Mouse (Mus musculus) lung, embryonic 15.5 days (tissue): ENCODE measurements at regions not wholly inside any gene's neighbourhood (a gene's known extent, or its start where the extent isn't known, plus 50 kb on each side); places are given as distances from the start of the nearest gene placed in this dataset.
A peak's percentile ranks its signal among the peaks of the same experiment; 100 is the strongest.

Experiments used
- ATAC-seq: fragments of 200-750 bp; cut with Nextera tagmentation; 2 replicates; pipeline ENCODE4 v1.8.0; 2017; ENCODE audit warnings: moderate number of reproducible peaks, borderline replicate concordance; ENCODE audit not compliant: low FRiP score, low TSS enrichment; ENCODE audit errors: extremely low read depth
- H3K27ac ChIP-seq: fragments of 300-500 bp; sonication (generic); 2 replicates; pipeline ENCODE4 v1.5.1; 2015; ENCODE audit warnings: moderate library complexity, mild to moderate bottlenecking, inconsistent platforms
- H3K27me3 ChIP-seq: fragments of 300-500 bp; sonication (generic); 2 replicates; pipeline ENCODE4 v1.6.1; 2015; ENCODE audit warnings: inconsistent platforms
- H3K36me3 ChIP-seq: fragments of 300-500 bp; sonication (generic); 2 replicates; pipeline ENCODE4 v1.6.1; 2015; ENCODE audit warnings: inconsistent platforms
- H3K4me1 ChIP-seq: fragments of 300-500 bp; sonication (generic); 2 replicates; pipeline ENCODE4 v1.6.1; 2015; ENCODE audit warnings: inconsistent platforms
- H3K4me2 ChIP-seq: fragments of 300-500 bp; sonication (generic); 2 replicates; pipeline ENCODE4 v1.6.1; 2015; ENCODE audit warnings: inconsistent platforms, mild to moderate bottlenecking, moderate library complexity
- H3K4me3 ChIP-seq: fragments of 300-500 bp; sonication (generic); 2 replicates; pipeline ENCODE4 v1.5.1; 2015; ENCODE audit warnings: mild to moderate bottlenecking, inconsistent platforms
- H3K9ac ChIP-seq: fragments of 300-500 bp; sonication (generic); 2 replicates; pipeline ENCODE4 v1.6.1; 2015; ENCODE audit warnings: inconsistent platforms
- H3K9me3 ChIP-seq: fragments of 300-500 bp; sonication (generic); 2 replicates; pipeline ENCODE4 v1.6.1; 2016; ENCODE audit warnings: inconsistent platforms
- WGBS: fragments of 180-500 bp; shearing (Covaris S2); methylation state at CpG from one replicate; pipeline ENCODE4 v1.1.7; 2015; 5-methylcytosine and 5-hydroxymethylcytosine counted together

GRCm38 (mm10) chr12:29129331-29129730 lies 377.7 kb downstream of the Eipr1 start:
- Histone ChIP-seq H3K4me1 (no peaks in the 10 kb centered on the region), H3K9ac (no peak overlapping the region), H3K4me3 (no peak overlapping the region), H3K4me2 (no peak overlapping the region), H3K27me3 (no peaks in the 10 kb centered on the region), H3K27ac (no peak overlapping the region), H3K9me3 (no peaks in the 10 kb centered on the region), H3K36me3 (no peaks in the 10 kb centered on the region)
- no peak for ATAC-seq
- WGBS = 49% methylated on average over 4 of the region's 4 CpGs

GRCm38 (mm10) chr12:29134326-29134725 lies 382.7 kb downstream of the Eipr1 start:
- Histone ChIP-seq H3K27me3 (no peaks in the 10 kb centered on the region), H3K36me3 (no peaks in the 10 kb centered on the region), H3K27ac (no peak overlapping the region), H3K9me3 (no peaks in the 10 kb centered on the region), H3K4me3 (no peak overlapping the region), H3K9ac (no peak overlapping the region), H3K4me1 (no peaks in the 10 kb centered on the region), H3K4me2 (no peak overlapping the region)
- ATAC-seq = no peak
- 79% methylated on average over 2 of the region's 2 CpGs for WGBS

- Histone ChIP-seq H3K9ac (no peak overlapping the region), H3K4me2 (no peak overlapping the region), H3K9me3 (no peaks in the 10 kb centered on the region), H3K36me3 (no peaks in the 10 kb centered on the region), H3K4me1 (no peaks in the 10 kb centered on the region), H3K27me3 (no peaks in the 10 kb centered on the region), H3K4me3 (no peak overlapping the region), H3K27ac (no peak overlapping the region)
- ATAC-seq = 0 out of 2 replicates have a peak, but pooled peaks have one; percentile 21
- 31% methylated on average over 5 of the region's 5 CpGs for WGBS
Measured at GRCm38 (mm10) chr12:29136850-29137268, 385.3 kb downstream of the Eipr1 start.

DNA sequence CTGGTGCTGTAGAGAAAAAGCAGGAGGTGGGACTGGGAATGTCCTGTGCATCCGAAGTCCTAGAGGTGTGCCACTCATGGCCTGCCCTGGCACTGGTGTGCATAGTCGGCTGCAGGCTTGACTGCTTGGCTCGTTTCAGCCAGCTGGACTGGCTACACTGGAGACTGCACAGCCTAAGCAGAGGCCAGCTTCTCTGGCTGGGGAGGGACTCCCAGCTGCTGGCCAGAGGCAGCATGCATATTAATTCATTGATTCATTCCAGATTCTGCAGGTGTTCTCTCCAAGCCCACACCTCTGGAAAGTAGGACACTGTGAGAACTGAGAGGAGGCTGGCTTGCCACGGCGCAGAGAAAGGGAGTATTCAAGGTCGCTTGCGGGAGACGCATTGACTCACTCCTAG lies 385.9 kb downstream of the Eipr1 start:
- H3K9ac ChIP-seq = no peak overlapping the region
- no peak overlapping the region for H3K4me2 ChIP-seq
- WGBS = 67% methylated on average over 8 of the region's 8 CpGs
- H3K27ac ChIP-seq = no peak overlapping the region
- H3K36me3 ChIP-seq = no peaks in the 10 kb centered on the region
- H3K4me3 ChIP-seq = no peak overlapping the region
- H3K4me1 ChIP-seq = no peaks in the 10 kb centered on the region
- H3K9me3 ChIP-seq = no peaks in the 10 kb centered on the region
- no peaks in the 10 kb centered on the region for H3K27me3 ChIP-seq
- ATAC-seq = no peak; the same call in 1 of the 2 replicates

- Histone ChIP-seq H3K4me2 (no peak overlapping the region), H3K9me3 (no peaks in the 10 kb centered on the region), H3K4me3 (no peak overlapping the region), H3K4me1 (no peaks in the 10 kb centered on the region), H3K27me3 (no peaks in the 10 kb centered on the region), H3K36me3 (no peaks in the 10 kb centered on the region), H3K9ac (no peak overlapping the region), H3K27ac (no peak overlapping the region)
- WGBS = 10% methylated on average over 3 of the region's 3 CpGs
- ATAC-seq = no peak
Measured at GRCm38 (mm10) chr12:29140576-29140975, 387.6 kb upstream of the Myt1l start.

DNA sequence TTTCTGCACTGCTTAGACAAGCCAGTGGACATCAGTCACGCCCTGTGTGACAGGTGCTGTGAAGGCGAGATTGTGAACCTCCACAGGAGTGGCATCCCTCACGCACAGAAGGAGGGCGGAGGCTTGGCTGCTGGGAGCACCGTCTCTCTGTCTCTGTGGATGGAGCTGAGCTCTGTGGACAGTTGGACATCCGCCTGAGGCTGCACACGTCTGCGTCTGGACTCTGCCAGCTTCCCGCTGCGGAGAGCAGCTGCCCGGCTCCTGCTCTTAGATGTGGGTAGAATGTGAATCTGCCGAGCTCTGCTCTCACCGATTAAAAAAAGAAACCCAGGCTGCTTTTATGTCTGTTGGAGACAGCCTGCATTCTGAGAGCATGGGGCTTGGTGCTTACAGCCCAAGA lies 387.1 kb upstream of the Myt1l start:
- no peak for ATAC-seq
- Histone ChIP-seq H3K27me3 (no peaks in the 10 kb centered on the region), H3K4me2 (no peak overlapping the region), H3K36me3 (no peaks in the 10 kb centered on the region), H3K9ac (no peak overlapping the region), H3K27ac (no peak overlapping the region), H3K4me1 (no peaks in the 10 kb centered on the region), H3K9me3 (no peaks in the 10 kb centered on the region), H3K4me3 (no peak overlapping the region)
- 30% methylated on average over 13 of the region's 13 CpGs for WGBS

GRCm38 (mm10) chr12:29141855-29142254 lies 386.3 kb upstream of the Myt1l start:
- ATAC-seq = no peak
- WGBS = 86% methylated on average over 8 of the region's 8 CpGs
- H3K9me3 ChIP-seq = no peaks in the 10 kb centered on the region
- H3K27me3 ChIP-seq = no peaks in the 10 kb centered on the region
- no peaks in the 10 kb centered on the region for H3K4me1 ChIP-seq
- H3K4me3 ChIP-seq = no peak overlapping the region
- no peak overlapping the region for H3K27ac ChIP-seq
- no peaks in the 10 kb centered on the region for H3K36me3 ChIP-seq
- H3K4me2 ChIP-seq = no peak overlapping the region
- H3K9ac ChIP-seq = no peak overlapping the region

DNA sequence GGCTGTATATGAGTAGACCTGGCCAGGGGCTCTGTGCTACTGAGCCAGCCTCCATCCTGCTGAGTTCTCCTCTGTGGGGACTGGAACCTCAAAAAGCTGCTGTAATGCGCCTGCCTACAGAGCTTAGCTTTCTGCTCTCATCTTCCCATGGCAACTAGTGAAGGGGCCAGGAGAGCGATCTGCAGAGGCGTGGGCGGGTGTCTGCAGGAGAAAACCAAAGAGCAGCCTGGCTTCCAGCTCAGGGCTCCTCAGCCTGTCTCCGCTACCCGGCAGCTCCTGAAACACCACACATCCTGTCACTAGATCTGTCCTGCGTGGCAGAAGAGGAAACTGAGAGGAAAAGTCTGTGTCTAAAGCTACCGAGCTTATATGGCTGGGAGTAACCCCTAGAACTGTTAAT lies 384.9 kb upstream of the Myt1l start:
- no peaks in the 10 kb centered on the region for H3K9me3 ChIP-seq
- no peak overlapping the region for H3K4me2 ChIP-seq
- H3K27me3 ChIP-seq = no peaks in the 10 kb centered on the region
- no peak overlapping the region for H3K4me3 ChIP-seq
- ATAC-seq = no peak
- H3K9ac ChIP-seq = no peak overlapping the region
- no peak overlapping the region for H3K27ac ChIP-seq
- no peaks in the 10 kb centered on the region for H3K4me1 ChIP-seq
- H3K36me3 ChIP-seq = no peaks in the 10 kb centered on the region
- 43% methylated on average over 8 of the region's 8 CpGs for WGBS

DNA sequence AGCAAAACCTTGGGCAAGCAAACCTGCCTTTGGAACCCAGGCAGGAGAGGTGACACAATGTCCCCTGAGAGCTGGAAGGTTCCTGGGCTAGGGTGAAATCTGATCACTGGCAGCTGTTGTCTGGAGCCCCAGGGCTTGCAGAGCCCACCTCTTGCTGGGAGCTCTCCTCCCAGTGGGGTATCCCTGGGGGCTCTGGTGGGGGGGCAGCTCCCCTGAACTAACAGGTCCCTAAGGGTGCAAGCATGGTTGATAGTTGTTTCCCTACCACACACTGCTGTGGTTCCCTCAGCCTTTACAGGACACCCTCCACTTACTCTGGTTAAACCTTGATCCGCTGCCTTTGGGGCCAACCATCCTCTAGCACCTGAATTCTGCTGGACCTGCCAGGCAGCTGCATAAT lies 367.3 kb upstream of the Myt1l start:
- H3K27me3 ChIP-seq = no peaks in the 10 kb centered on the region
- H3K9me3 ChIP-seq = no peaks in the 10 kb centered on the region
- H3K4me3 ChIP-seq = no peak overlapping the region
- H3K36me3 ChIP-seq = no peaks in the 10 kb centered on the region
- no peak overlapping the region for H3K4me2 ChIP-seq
- no peaks in the 10 kb centered on the region for H3K4me1 ChIP-seq
- WGBS = 70% methylated on average over 1 of the region's 1 CpGs
- no peak for ATAC-seq
- H3K9ac ChIP-seq = no peak overlapping the region
- no peak overlapping the region for H3K27ac ChIP-seq

DNA sequence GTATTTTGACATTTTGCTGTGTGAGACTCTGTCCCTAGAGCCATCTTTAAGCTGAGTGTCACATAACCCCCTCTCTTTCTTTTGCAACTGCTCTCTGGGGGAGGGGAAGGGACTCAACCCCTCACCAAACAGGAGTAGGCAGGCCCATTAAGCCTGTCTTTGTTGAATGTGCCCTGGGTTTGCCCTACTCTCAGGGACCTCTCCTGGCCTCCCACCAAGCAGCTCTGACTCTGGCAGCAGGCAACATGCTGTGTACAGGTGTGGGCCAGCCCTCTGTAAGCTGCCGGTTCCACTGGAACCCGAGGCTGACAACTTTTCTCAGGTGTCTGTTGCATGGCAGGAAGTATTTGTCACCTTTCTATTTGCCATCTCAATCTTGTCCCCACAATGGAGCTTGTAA lies 366.6 kb upstream of the Myt1l start:
- Histone ChIP-seq H3K4me2 (no peak overlapping the region), H3K27ac (no peak overlapping the region), H3K9ac (no peak overlapping the region), H3K4me3 (no peak overlapping the region), H3K36me3 (no peaks in the 10 kb centered on the region), H3K27me3 (no peaks in the 10 kb centered on the region), H3K9me3 (no peaks in the 10 kb centered on the region), H3K4me1 (no peaks in the 10 kb centered on the region)
- ATAC-seq = no peak
- WGBS = 10% methylated on average over 2 of the region's 2 CpGs

- H3K4me2 ChIP-seq = no peak overlapping the region
- no peak overlapping the region for H3K9ac ChIP-seq
- H3K27ac ChIP-seq = no peak overlapping the region
- no peaks in the 10 kb centered on the region for H3K27me3 ChIP-seq
- WGBS = 75% methylated on average over 2 of the region's 2 CpGs
- H3K4me1 ChIP-seq = no peaks in the 10 kb centered on the region
- no peak overlapping the region for H3K4me3 ChIP-seq
- H3K9me3 ChIP-seq = no peaks in the 10 kb centered on the region
- no peaks in the 10 kb centered on the region for H3K36me3 ChIP-seq
- no peak for ATAC-seq
Measured at GRCm38 (mm10) chr12:29164701-29165100, 363.5 kb upstream of the Myt1l start.

- WGBS = 48% methylated on average over 2 of the region's 2 CpGs
- no peaks in the 10 kb centered on the region for H3K9me3 ChIP-seq
- no peaks in the 10 kb centered on the region for H3K4me1 ChIP-seq
- H3K36me3 ChIP-seq = no peaks in the 10 kb centered on the region
- no peaks in the 10 kb centered on the region for H3K27me3 ChIP-seq
- no peak overlapping the region for H3K4me3 ChIP-seq
- no peak for ATAC-seq
- H3K9ac ChIP-seq = no peak overlapping the region
- H3K27ac ChIP-seq = no peak overlapping the region
- no peak overlapping the region for H3K4me2 ChIP-seq
Measured at GRCm38 (mm10) chr12:29166316-29166715, 361.9 kb upstream of the Myt1l start.

GRCm38 (mm10) chr12:29167922-29168321 lies 360.3 kb upstream of the Myt1l start:
- Histone ChIP-seq H3K4me1 (no peaks in the 10 kb centered on the region), H3K4me2 (no peak overlapping the region), H3K9me3 (no peaks in the 10 kb centered on the region), H3K27me3 (no peaks in the 10 kb centered on the region), H3K9ac (no peak overlapping the region), H3K4me3 (no peak overlapping the region), H3K36me3 (no peaks in the 10 kb centered on the region), H3K27ac (no peak overlapping the region)
- 73% methylated on average over 6 of the region's 6 CpGs for WGBS
- ATAC-seq = no peak
